Mouse (Mus musculus): ENCODE measurements around the gene Slc22a20.

The Slc22a20 gene

DNA sequence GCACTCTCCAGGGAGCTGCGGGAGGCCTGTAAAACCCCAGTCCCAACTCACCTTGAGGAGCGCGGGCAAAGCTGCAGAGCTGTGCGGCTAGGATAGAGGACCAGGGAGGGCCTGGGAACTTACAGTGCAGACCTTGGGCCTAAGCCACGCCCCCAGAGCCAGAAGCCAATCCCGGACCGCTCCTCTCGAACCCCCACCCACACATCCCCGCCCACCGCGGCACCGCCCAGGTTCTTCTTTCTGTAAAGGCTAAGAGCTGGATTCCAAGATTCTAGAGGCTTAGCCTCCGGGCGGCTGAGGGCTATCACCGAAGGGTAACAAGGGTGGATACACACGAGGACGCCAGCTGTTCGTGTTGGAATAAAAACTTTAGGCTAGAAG lies 61.2 kb downstream of the Slc22a20 start, which contains the start of gene Cdc42ep2:
Gene Cdc42ep2 (minus strand): TSS at position 104 of the 381 bp plus-strand sequence.
- DNase-seq (ENCODE audit: low read depth, low spot score), result peak; percentile 96

DNA sequence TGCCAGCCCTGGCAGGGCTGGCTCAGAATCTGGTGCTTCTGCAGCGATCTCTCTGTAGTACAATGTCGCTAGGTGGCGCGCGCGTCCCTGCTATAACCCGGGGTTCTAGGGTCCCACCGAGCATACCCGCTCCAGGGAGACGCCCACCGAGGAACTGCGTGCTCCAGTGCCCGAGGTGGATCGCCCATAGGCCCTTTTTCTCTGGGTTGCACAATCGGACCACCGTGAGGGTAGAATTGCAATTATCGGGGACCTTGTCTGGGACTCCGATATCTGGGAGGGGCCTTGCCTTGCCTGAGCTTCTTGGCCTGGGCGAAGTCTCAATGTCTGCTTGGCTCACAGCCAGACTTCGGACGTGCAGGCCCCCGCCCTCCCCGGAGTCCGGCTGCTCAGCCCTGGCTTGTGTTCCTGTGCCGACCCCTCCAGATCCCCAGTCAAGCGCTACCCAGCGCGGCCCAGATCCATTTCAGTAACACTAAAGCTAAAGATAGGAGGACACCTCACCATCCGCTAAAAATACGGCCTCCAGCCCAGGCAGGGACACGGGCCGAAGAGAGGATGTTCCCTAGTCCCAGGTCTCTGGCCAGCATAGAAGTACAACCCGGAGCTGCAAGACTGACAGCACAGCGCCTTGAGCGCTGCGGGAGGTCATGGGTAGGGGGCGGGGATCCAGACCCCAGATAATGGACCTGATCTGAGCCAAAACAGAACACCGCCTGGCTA lies 61.8 kb downstream of the Slc22a20 start:
- DNase-seq (ENCODE audit: low read depth, low spot score), result peak; percentile 90

DNA sequence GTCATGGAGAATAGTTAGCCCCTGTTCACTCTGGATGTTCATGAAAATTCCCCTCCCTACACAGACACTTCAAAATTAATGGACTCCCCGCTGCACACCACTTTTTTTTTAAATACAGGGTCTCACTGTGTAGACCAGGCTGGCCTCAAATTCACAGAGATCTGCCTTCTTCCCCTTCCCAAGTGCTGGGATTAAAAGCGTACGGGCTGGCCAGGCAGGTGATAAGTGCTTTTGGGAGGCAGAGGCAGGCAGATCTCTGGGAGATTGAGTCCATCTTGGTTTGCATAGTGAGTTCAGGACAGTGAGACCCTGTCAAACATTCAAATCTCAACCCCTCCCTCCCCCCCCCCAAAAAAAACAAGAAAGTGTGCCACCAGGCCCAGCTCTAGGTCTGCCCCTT lies 63.0 kb downstream of the Slc22a20 start:
- no peak for DNase-seq (ENCODE audit: low read depth, low spot score)

- peak; percentile 76 for DNase-seq (ENCODE audit: low read depth, low spot score)
These were observed 63.6 kb downstream of the Slc22a20 start for GRCm38 (mm10) chr19:5922119-5922942.

GRCm38 (mm10) chr19:5921715-5922114 lies 64.2 kb downstream of the Slc22a20 start:
- DNase-seq (ENCODE audit: low read depth, low spot score), result no peak

Measured in skeletal muscle tissue, adult 2 months (tissue).